Mouse (Mus musculus) limb, embryonic 13.5 days (tissue): ENCODE results near the gene Olfr368. TPM values are rescaled to one million over a fixed set of nuclear protein-coding genes. Genes with fewer than 3 reads are reported as not detected.

ENCODE experiments used
- polyA plus RNA-seq: library from polyadenylated mRNA; unstranded; fragments of >200 nt; fragmentation: Nextera tagmentation; extraction: Ambion mirVana; gene quantifications from 2 replicates; pipeline ENCODE4 v1.2.1, GENCODE M21; 2015

Gene Olfr368
- polyA plus RNA-seq, 1 experiment from 2014 or later: not detected

Other genes with a start within 250 kb of the Olfr368 start
- not detected in 2 replicates for gene Olfr361, start 237.2 kb upstream of the Olfr368 start, polyA plus RNA-seq
- not detected in 2 replicates for gene Olfr362, start 208.6 kb upstream of the Olfr368 start, polyA plus RNA-seq
- gene Olfr364-ps1, start 187.2 kb upstream of the Olfr368 start, polyA plus RNA-seq: not detected in 2 replicates
- gene Olfr365, start 138.3 kb upstream of the Olfr368 start, polyA plus RNA-seq: not detected in 2 replicates
- not detected in 2 replicates for gene Olfr366, start 114.9 kb upstream of the Olfr368 start, polyA plus RNA-seq
- gene Pdcl, start 32.8 kb downstream of the Olfr368 start, polyA plus RNA-seq: 43.2 and 46.6 TPM in 2 replicates
- gene Rc3h2, start 96.4 kb downstream of the Olfr368 start, polyA plus RNA-seq: 18.0 and 19.3 TPM in 2 replicates
- gene Zbtb26, start 116.6 kb downstream of the Olfr368 start, polyA plus RNA-seq: 9.0 and 9.3 TPM in 2 replicates
- gene Zbtb6, start 116.7 kb downstream of the Olfr368 start, polyA plus RNA-seq: 7.5 and 8.3 TPM in 2 replicates
- gene Rabgap1, start 116.8 kb downstream of the Olfr368 start, polyA plus RNA-seq: 52.3 and 55.9 TPM in 2 replicates
- 1.2 TPM in 2 replicates for gene Gpr21, start 189.8 kb downstream of the Olfr368 start, polyA plus RNA-seq